Mouse (Mus musculus) ovary, adult 2 months (tissue): ENCODE measurements around the gene Rplp0. TPM values are rescaled to one million over a fixed set of nuclear protein-coding genes. Genes with fewer than 3 reads are reported as not detected.

Experiments used
- polyA plus RNA-seq: library from polyadenylated mRNA; depleted of rRNA; stranded (reverse); fragments of >200 nt; gene quantifications from 2 replicates; pipeline ENCODE4 v1.2.3, GENCODE M21; 2012; rRNA removed

Gene Rplp0
- 3,142 and 3,172 TPM in 2 replicates for polyA plus RNA-seq

DNA sequence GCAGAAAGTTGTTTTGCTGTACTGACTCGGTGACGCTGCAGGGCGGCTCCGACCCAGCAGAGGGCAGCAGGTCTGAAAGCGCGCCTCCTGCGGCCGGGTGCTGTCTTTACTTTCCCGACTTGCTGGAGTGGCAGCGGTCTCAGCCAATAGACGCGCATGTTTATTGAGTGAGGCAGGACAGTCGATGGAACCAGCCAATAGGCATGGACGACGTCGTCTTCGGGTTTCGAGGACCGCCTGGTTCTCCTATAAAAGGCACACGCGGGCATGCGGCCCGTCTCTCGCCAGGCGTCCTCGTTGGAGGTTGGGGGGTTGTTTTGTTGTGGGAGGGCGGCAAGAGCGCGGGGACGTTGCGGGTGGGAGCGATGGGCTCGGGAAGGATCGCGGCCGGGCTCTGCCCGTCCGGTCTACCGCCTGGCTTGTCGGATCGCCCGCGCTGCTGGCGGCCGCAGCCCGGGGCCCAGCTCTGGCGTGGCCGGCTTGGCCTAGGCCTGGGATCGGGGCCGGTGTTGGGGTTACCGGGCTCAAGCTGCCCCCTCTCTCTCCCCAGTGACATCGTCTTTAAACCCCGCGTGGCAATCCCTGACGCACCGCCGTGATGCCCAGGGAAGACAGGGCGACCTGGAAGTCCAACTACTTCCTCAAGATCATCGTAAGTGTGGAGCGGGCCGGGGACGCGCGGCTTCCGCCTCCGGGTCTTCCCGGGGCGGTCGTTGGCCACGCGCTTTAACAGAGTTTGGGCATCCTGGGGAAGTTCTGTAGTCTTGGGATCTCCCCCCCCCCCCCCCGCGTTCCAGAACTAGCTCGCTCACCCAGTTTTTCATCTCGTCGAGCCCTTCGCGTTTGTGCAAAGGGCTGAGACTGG, at the start of gene Rplp0:
TSS of gene Rplp0 (plus strand) at position 231 of the 865 bp plus-strand sequence.

DNA sequence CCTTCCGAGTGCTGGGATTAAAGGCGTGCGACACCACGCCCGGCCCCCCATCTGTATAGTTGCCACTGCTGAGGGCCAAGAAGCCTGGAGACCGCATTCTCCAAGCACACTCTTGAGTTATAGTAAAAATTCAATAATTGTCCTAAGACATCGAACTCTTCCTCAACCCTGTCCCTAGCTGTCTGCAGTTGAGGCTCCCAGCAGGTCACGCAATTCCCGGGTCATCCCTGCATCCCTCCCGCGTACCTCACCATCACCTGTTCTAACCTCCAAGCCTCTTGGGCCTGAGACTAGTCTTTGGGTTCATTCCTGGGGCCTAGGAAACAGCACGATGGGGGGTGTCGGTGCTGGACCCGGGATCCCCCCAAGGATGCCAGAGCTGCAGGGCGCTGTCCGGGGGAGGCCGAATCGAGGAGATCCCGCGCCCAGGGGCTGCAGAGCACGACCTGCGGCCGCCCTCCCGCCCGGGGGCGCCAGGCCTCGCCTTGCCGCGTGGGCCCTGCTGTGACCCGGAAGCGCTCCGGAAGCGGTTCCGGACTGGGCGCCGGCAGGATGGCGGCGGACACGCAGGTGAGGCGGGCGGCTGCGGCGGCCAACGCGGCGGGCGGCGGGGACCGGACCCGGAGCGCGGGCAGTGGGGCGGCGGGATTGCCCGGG, 5.6 kb downstream of the Rplp0 start, which contains the start of gene Gcn1l1:
TSS of gene Gcn1l1 (plus strand) at position 518 of the 657 bp plus-strand sequence.

Other genes starting within 250 kb of the Rplp0 start
- gene Srsf9, start 232.3 kb upstream of the Rplp0 start, polyA plus RNA-seq = 137 and 140 TPM in 2 replicates
- 10.6 and 13.7 TPM in 2 replicates for gene Gatc, start 218.3 kb upstream of the Rplp0 start, polyA plus RNA-seq
- gene Triap1, start 218.2 kb upstream of the Rplp0 start, polyA plus RNA-seq = 4.7 and 6.8 TPM in 2 replicates
- 3,325 and 3,970 TPM in 2 replicates for gene Cox6a1, start 210.5 kb upstream of the Rplp0 start, polyA plus RNA-seq
- gene Msi1, start 129.9 kb upstream of the Rplp0 start, polyA plus RNA-seq = 44.6 and 51.8 TPM in 2 replicates
- gene Pla2g1b, start 93.2 kb upstream of the Rplp0 start, polyA plus RNA-seq = 6.8 and 20.6 TPM in 2 replicates
- 70.7 and 71.4 TPM in 2 replicates for gene Sirt4, start 74.7 kb upstream of the Rplp0 start, polyA plus RNA-seq
- gene Pxn, start 52.8 kb upstream of the Rplp0 start, polyA plus RNA-seq = 87.2 and 93.8 TPM in 2 replicates
- 78.5 and 85.5 TPM in 2 replicates for gene Gcn1l1, start 5.8 kb downstream of the Rplp0 start, polyA plus RNA-seq
- gene Rab35, start 72.4 kb downstream of the Rplp0 start, polyA plus RNA-seq = 70.6 and 77.8 TPM in 2 replicates
- gene Bicdl1, start 172.2 kb downstream of the Rplp0 start, polyA plus RNA-seq = 29.5 and 32.2 TPM in 2 replicates